In the genomic region with DNA sequence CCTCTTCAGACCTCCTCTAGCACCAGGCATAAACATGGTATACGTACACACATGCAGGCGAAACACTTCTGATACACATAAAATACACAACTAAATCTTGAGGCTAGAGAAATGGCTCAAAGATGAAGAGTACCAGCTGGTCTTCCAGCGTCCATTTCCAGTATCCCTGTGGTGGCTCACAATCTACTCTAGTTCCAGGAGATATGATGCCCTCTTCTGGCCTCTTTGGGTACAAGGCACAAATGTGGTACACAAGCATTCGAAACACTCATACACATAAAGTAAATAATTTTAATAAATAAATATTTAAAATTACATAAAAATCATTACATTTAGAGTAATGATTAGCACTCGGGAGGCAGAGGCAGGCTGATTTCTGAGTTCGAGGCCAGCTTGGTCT, we compare ENCODE assay signal across 15 mouse cellular contexts. TPM values are rescaled to one million over a fixed set of nuclear protein-coding genes. Genes with fewer than 3 reads are reported as not detected.
DNase-seq lines count a peak whose midpoint lies in the region; ATAC-seq lines count a peak whose summit lies in the region.
"Had no signal": no experiment of that assay in that cellular context is flagged by ENCODE, and none has a peak within 500 bp of the region (broad histone marks: within the 10 kb centered on the region; RNA-seq: fewer than 3 reads in every experiment).

No protein-coding gene starts in this region.

- ATAC-seq in kidney, embryonic 16.5 days (ENCODE audit: low FRiP score, low TSS enrichment), result no peak
- no peak for ATAC-seq in midbrain, embryonic 15.5 days (replicated peaks)
- ATAC-seq: intestine, embryonic 16.5 days had no signal

- no peak overlapping the region for H3K4me2 ChIP-seq in kidney, embryonic 16.5 days (replicated peaks; ENCODE audit: low read depth, low read length)
- no peak overlapping the region for H3K4me2 ChIP-seq in midbrain, embryonic 15.5 days

- peak; percentile 44 for DNase-seq in kidney, adult 9 months
- peak; percentile 72 for DNase-seq in 416B (ENCODE audit: low read depth)
- peak; percentile 61 for DNase-seq in ES-CJ7 (ENCODE audit: low read depth, low spot score)
- DNase-seq in induced T-regulatory cell, adult 2 months (ENCODE audit: low read depth), result peak; percentile 60
- no peak for DNase-seq in layer of hippocampus, postnatal 25 days (ENCODE audit: extremely low spot score in 1 of 2, low spot score in 1 of 2)
- no peak for DNase-seq in T-cell, adult 2 months (ENCODE audit: low spot score)
- DNase-seq: adrenal gland, postnatal 10 days; cerebellum, adult 11 months; heart, postnatal 14 days; spleen, adult 18-20 months; thymus, adult 2 months had no signal

- H3K27me3 ChIP-seq in kidney, embryonic 16.5 days (ENCODE audit: insufficient read depth, low read length), result no peaks in the 10 kb centered on the region
- H3K27me3 ChIP-seq in midbrain, embryonic 15.5 days (replicated peaks), result no peaks in the 10 kb centered on the region

- no peak overlapping the region for H3K27ac ChIP-seq in kidney, embryonic 16.5 days (ENCODE audit: low read length)
- H3K27ac ChIP-seq in midbrain, embryonic 15.5 days, result no peak overlapping the region
- H3K27ac ChIP-seq: macrophage had no signal

- H3K36me3 ChIP-seq in kidney, embryonic 16.5 days (ENCODE audit: insufficient read depth, low read length), result no peaks in the 10 kb centered on the region
- no peaks in the 10 kb centered on the region for H3K36me3 ChIP-seq in midbrain, embryonic 15.5 days (replicated peaks)

- H3K9ac ChIP-seq in kidney, embryonic 16.5 days (replicated peaks; ENCODE audit: low read length), result no peak overlapping the region
- H3K9ac ChIP-seq in midbrain, embryonic 15.5 days, result no peak overlapping the region

- H3K4me1 ChIP-seq in kidney, embryonic 16.5 days (ENCODE audit: insufficient read depth, low read length), result no peaks in the 10 kb centered on the region
- no peaks in the 10 kb centered on the region for H3K4me1 ChIP-seq in midbrain, embryonic 15.5 days

- H3K9me3 ChIP-seq in kidney, embryonic 16.5 days (ENCODE audit: low read length), result no peaks in the 10 kb centered on the region
- no peaks in the 10 kb centered on the region for H3K9me3 ChIP-seq in midbrain, embryonic 15.5 days

- 83% methylated on average over 6 of the region's 6 CpGs for WGBS in kidney, embryonic 16.5 days
- 87% methylated on average over 6 of the region's 6 CpGs for WGBS in midbrain, embryonic 15.5 days

- H3K4me3 ChIP-seq in kidney, embryonic 16.5 days (ENCODE audit: low read length), result no peak overlapping the region
- no peak overlapping the region for H3K4me3 ChIP-seq in midbrain, embryonic 15.5 days

RNA-seq across cellular contexts. Expression of gene Rabgap1l, which starts 50.7 kb away (rescaled TPM):
- polyA plus RNA-seq in kidney, embryonic 16.5 days (2015; fragmentation: Nextera tagmentation; extraction: Ambion mirVana), result 11.4 TPM in 2 replicates
- 100 to 1,000 TPM; 214 to 241 TPM for total RNA-seq in layer of hippocampus, postnatal 25 days (2021)
- polyA plus RNA-seq in midbrain, embryonic 15.5 days (2015; fragmentation: Nextera tagmentation; extraction: Ambion mirVana), result 32.9 and 38.3 TPM in 2 replicates

Comparison
In these comparisons a context has a peak if more than half of its experiments do, and no peak if none do; other contexts are left out.
1. DNase-seq: peak in kidney, adult 9 months (single experiment), 416B (single experiment), ES-CJ7 (single experiment) and induced T-regulatory cell, adult 2 months (single experiment); none in layer of hippocampus, postnatal 25 days (0 of 2) and T-cell, adult 2 months (single experiment).